Mouse (Mus musculus): ENCODE measurements around the gene Rnf141. TPM values are rescaled to one million over a fixed set of nuclear protein-coding genes. Genes with fewer than 3 reads are reported as not detected.

The Rnf141 gene
- polyA plus RNA-seq, 1 experiment from 2014 or later, result 21.5 TPM

- DNase-seq (ENCODE audit: low spot score), result no peak
- no peaks in the 10 kb centered on the region for H3K27me3 ChIP-seq (replicated peaks; ENCODE audit: low read depth, poor library complexity, severe bottlenecking)
- WGBS, result 92% methylated on average over 13 of the region's 13 CpGs
- H3K4me3 ChIP-seq, result no peak overlapping the region
- H3K9me3 ChIP-seq, result no peaks in the 10 kb centered on the region
- H3K27ac ChIP-seq (replicated peaks), result no peak overlapping the region
- H3K36me3 ChIP-seq (replicated peaks), result peaks cover 2% of the 10 kb centered on the region; the same call in 1 of the 2 replicates
- peaks cover 12% of the 10 kb centered on the region for H3K4me1 ChIP-seq
Measured at GRCm38 (mm10) chr7:110807460-110808030, 36.7 kb downstream of the Rnf141 start.

- Histone ChIP-seq H3K27me3 (replicated peaks; ENCODE audit: low read depth, poor library complexity, severe bottlenecking) (no peaks in the 10 kb centered on the region), H3K36me3 (replicated peaks) (no peaks in the 10 kb centered on the region), H3K4me1 (peaks cover 6% of the 10 kb centered on the region), H3K27ac (replicated peaks) (no peak overlapping the region), H3K9me3 (no peaks in the 10 kb centered on the region), H3K4me3 (no peak overlapping the region)
- DNase-seq (ENCODE audit: low spot score), result no peak
- WGBS, result 88% methylated on average over 3 of the region's 3 CpGs
Measured at GRCm38 (mm10) chr7:110804266-110804665, 40.0 kb downstream of the Rnf141 start.

GRCm38 (mm10) chr7:110803131-110803530, 41.1 kb downstream of the Rnf141 start:
- Histone ChIP-seq H3K4me3 (no peak overlapping the region), H3K36me3 (replicated peaks) (no peaks in the 10 kb centered on the region), H3K27ac (replicated peaks) (no peak overlapping the region), H3K9me3 (no peaks in the 10 kb centered on the region), H3K4me1 (peaks cover 8% of the 10 kb centered on the region), H3K27me3 (replicated peaks; ENCODE audit: low read depth, poor library complexity, severe bottlenecking) (no peaks in the 10 kb centered on the region)
- 94% methylated on average over 10 of the region's 10 CpGs for WGBS
- no peak for DNase-seq (ENCODE audit: low spot score)

- no peaks in the 10 kb centered on the region for H3K36me3 ChIP-seq (replicated peaks)
- H3K4me1 ChIP-seq, result peaks cover 22% of the 10 kb centered on the region
- no peaks in the 10 kb centered on the region for H3K9me3 ChIP-seq
- H3K27ac ChIP-seq (replicated peaks), result no peak overlapping the region
- peak; percentile 81 for DNase-seq (ENCODE audit: low spot score)
- H3K4me3 ChIP-seq, result no peak overlapping the region
- no peaks in the 10 kb centered on the region for H3K27me3 ChIP-seq (replicated peaks; ENCODE audit: low read depth, poor library complexity, severe bottlenecking)
- WGBS, result 1% methylated on average over 4 of the region's 4 CpGs
Measured at GRCm38 (mm10) chr7:110801028-110801427, 43.2 kb downstream of the Rnf141 start.

GRCm38 (mm10) chr7:110797722-110798409, 46.4 kb downstream of the Rnf141 start:
- H3K27ac ChIP-seq (replicated peaks), result no peak overlapping the region

GRCm38 (mm10) chr7:110796367-110797051, 47.7 kb downstream of the Rnf141 start:
- H3K27ac ChIP-seq (replicated peaks), result no peak overlapping the region
- no peaks in the 10 kb centered on the region for H3K27me3 ChIP-seq (replicated peaks; ENCODE audit: low read depth, poor library complexity, severe bottlenecking)
- no peak overlapping the region for H3K4me3 ChIP-seq
- DNase-seq (ENCODE audit: low spot score), result no peak
- WGBS, result 77% methylated on average over 12 of the region's 12 CpGs
- H3K36me3 ChIP-seq (replicated peaks), result no peaks in the 10 kb centered on the region
- H3K4me1 ChIP-seq, result peaks cover 23% of the 10 kb centered on the region
- no peaks in the 10 kb centered on the region for H3K9me3 ChIP-seq

More at GRCm38 (mm10) chr7:110797722-110798409, 46.4 kb downstream of the Rnf141 start:
- H3K9me3 ChIP-seq, result no peaks in the 10 kb centered on the region
- H3K36me3 ChIP-seq (replicated peaks), result no peaks in the 10 kb centered on the region
- H3K4me3 ChIP-seq, result no peak overlapping the region
- 86% methylated on average over 11 of the region's 11 CpGs for WGBS
- DNase-seq (ENCODE audit: low spot score), result no peak
- H3K4me1 ChIP-seq, result peaks cover 23% of the 10 kb centered on the region
- H3K27me3 ChIP-seq (replicated peaks; ENCODE audit: low read depth, poor library complexity, severe bottlenecking), result no peaks in the 10 kb centered on the region

GRCm38 (mm10) chr7:110794722-110795121, 49.5 kb downstream of the Rnf141 start:
- WGBS, result 73% methylated on average over 4 of the region's 4 CpGs
- Histone ChIP-seq H3K27ac (replicated peaks) (no peak overlapping the region), H3K9me3 (no peaks in the 10 kb centered on the region), H3K36me3 (replicated peaks) (no peaks in the 10 kb centered on the region), H3K27me3 (replicated peaks; ENCODE audit: low read depth, poor library complexity, severe bottlenecking) (no peaks in the 10 kb centered on the region), H3K4me3 (no peak overlapping the region), H3K4me1 (peaks cover 23% of the 10 kb centered on the region)
- no peak for DNase-seq (ENCODE audit: low spot score)

GRCm38 (mm10) chr7:110792834-110793233, 51.4 kb downstream of the Rnf141 start:
- H3K36me3 ChIP-seq (replicated peaks), result no peaks in the 10 kb centered on the region
- no peak for DNase-seq (ENCODE audit: low spot score)
- 82% methylated on average over 2 of the region's 2 CpGs for WGBS

GRCm38 (mm10) chr7:110792201-110792600, 52.1 kb downstream of the Rnf141 start:
- 91% methylated on average over 5 of the region's 5 CpGs for WGBS
- no peak for DNase-seq (ENCODE audit: low spot score)
- Histone ChIP-seq H3K4me1 (peaks cover 10% of the 10 kb centered on the region), H3K27me3 (replicated peaks; ENCODE audit: low read depth, poor library complexity, severe bottlenecking) (no peaks in the 10 kb centered on the region), H3K36me3 (replicated peaks) (no peaks in the 10 kb centered on the region), H3K27ac (replicated peaks) (no peak overlapping the region), H3K9me3 (no peaks in the 10 kb centered on the region), H3K4me3 (no peak overlapping the region)

More at GRCm38 (mm10) chr7:110792834-110793233, 51.4 kb downstream of the Rnf141 start:
- Histone ChIP-seq H3K9me3 (no peaks in the 10 kb centered on the region), H3K4me1 (peaks cover 12% of the 10 kb centered on the region), H3K4me3 (no peak overlapping the region), H3K27ac (replicated peaks) (no peak overlapping the region), H3K27me3 (replicated peaks; ENCODE audit: low read depth, poor library complexity, severe bottlenecking) (no peaks in the 10 kb centered on the region)

GRCm38 (mm10) chr7:110790878-110791277, 53.4 kb downstream of the Rnf141 start:
- WGBS, result 87% methylated on average over 8 of the region's 8 CpGs
- Histone ChIP-seq H3K4me1 (peaks cover 9% of the 10 kb centered on the region), H3K27me3 (replicated peaks; ENCODE audit: low read depth, poor library complexity, severe bottlenecking) (no peaks in the 10 kb centered on the region), H3K4me3 (no peak overlapping the region), H3K9me3 (no peaks in the 10 kb centered on the region), H3K27ac (replicated peaks) (no peak overlapping the region), H3K36me3 (replicated peaks) (no peaks in the 10 kb centered on the region)
- no peak for DNase-seq (ENCODE audit: low spot score)

GRCm38 (mm10) chr7:110787310-110787709, 56.9 kb downstream of the Rnf141 start:
- H3K27ac ChIP-seq (replicated peaks), result no peak overlapping the region
- no peak for DNase-seq (ENCODE audit: low spot score)
- H3K4me3 ChIP-seq, result no peak overlapping the region
- no peaks in the 10 kb centered on the region for H3K36me3 ChIP-seq (replicated peaks)
- WGBS, result 84% methylated on average over 6 of the region's 6 CpGs
- H3K27me3 ChIP-seq (replicated peaks; ENCODE audit: low read depth, poor library complexity, severe bottlenecking), result no peaks in the 10 kb centered on the region
- peaks cover 38% of the 10 kb centered on the region for H3K4me1 ChIP-seq
- no peaks in the 10 kb centered on the region for H3K9me3 ChIP-seq

- H3K36me3 ChIP-seq (replicated peaks), result no peaks in the 10 kb centered on the region
- no peak for DNase-seq (ENCODE audit: low spot score)
- peaks cover 52% of the 10 kb centered on the region for H3K4me1 ChIP-seq
- WGBS, result 60% methylated on average over 3 of the region's 3 CpGs
- H3K27me3 ChIP-seq (replicated peaks; ENCODE audit: low read depth, poor library complexity, severe bottlenecking), result no peaks in the 10 kb centered on the region
- no peak overlapping the region for H3K4me3 ChIP-seq
- H3K9me3 ChIP-seq, result no peaks in the 10 kb centered on the region
- peak overlapping the region; percentile 15; the same call in 1 of the 2 replicates for H3K27ac ChIP-seq (replicated peaks)
Measured at GRCm38 (mm10) chr7:110785741-110786146, 58.5 kb downstream of the Rnf141 start.

All from embryonic facial prominence, embryonic 10.5 days (tissue).